ENCODE assay signal across 13 mouse cellular contexts in the genomic region with DNA sequence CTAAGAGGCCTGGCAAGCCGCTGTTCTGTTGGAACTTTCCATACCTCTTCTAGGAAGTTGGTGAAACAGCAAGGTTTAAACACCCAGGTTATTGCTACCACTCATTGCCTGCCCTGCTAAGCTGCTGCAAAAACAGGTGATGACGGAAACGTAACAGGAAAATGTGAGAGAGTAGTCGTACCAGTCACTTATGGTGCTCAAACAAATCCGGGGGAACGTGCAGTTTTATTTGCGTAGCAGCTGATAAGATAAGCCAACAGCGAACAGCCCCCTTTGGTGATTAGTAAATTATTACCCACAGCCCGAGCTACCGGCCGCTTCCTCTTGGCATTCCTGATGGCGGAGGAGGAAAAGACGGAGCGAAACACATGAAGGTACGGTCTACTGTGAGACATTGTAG. TPM values are rescaled to one million over a fixed set of nuclear protein-coding genes. Genes with fewer than 3 reads are reported as not detected.
DNase-seq lines count a peak whose midpoint lies in the region; ATAC-seq and TF ChIP-seq lines count a peak whose summit lies in the region.
"Had no signal": no experiment of that assay in that cellular context is flagged by ENCODE, and none has a peak within 500 bp of the region (broad histone marks: within the 10 kb centered on the region; RNA-seq: fewer than 3 reads in every experiment).

A gene (plus strand): TSS at position 330 of the 400 bp plus-strand sequence.

- H3K27me3 ChIP-seq in embryonic facial prominence, embryonic 14.5 days (replicated peaks; ENCODE audit: control insufficient read depth, insufficient read depth, low read length) = no peaks in the 10 kb centered on the region; the same call in 1 of the 2 replicates
- no peaks in the 10 kb centered on the region for H3K27me3 ChIP-seq in embryonic facial prominence, embryonic 10.5 days (replicated peaks; ENCODE audit: low read depth, poor library complexity, severe bottlenecking)
- H3K27me3 ChIP-seq in lung, embryonic 15.5 days = peaks cover 11% of the 10 kb centered on the region; the same call in 1 of the 2 replicates
- no peaks in the 10 kb centered on the region for H3K27me3 ChIP-seq in forebrain, embryonic 14.5 days (replicated peaks; ENCODE audit: control insufficient read depth, insufficient read depth, low read length)

- no peaks in the 10 kb centered on the region for H3K9me3 ChIP-seq in embryonic facial prominence, embryonic 14.5 days (ENCODE audit: control insufficient read depth, low read length)
- H3K9me3 ChIP-seq in embryonic facial prominence, embryonic 10.5 days = no peaks in the 10 kb centered on the region
- no peaks in the 10 kb centered on the region for H3K9me3 ChIP-seq in lung, embryonic 15.5 days
- H3K9me3 ChIP-seq in forebrain, embryonic 14.5 days (replicated peaks; ENCODE audit: control insufficient read depth, low read length) = no peaks in the 10 kb centered on the region

- no peak for DNase-seq in embryonic facial prominence, embryonic 14.5 days (ENCODE audit: low spot score)
- DNase-seq in embryonic facial prominence, embryonic 10.5 days (ENCODE audit: low spot score) = no peak
- DNase-seq in lung, adult 2 months = peak; percentile 7
- no peak for DNase-seq in lung, postnatal 14 days
- no peak for DNase-seq in left cerebral cortex, adult 8-10 months (ENCODE audit: low spot score in 2 of 2)
- no peak for DNase-seq in forebrain, embryonic 14.5 days (ENCODE audit: low spot score)
- no peak for DNase-seq in right cerebral cortex, postnatal 4 days
- DNase-seq: cerebellum, adult 11-12 months; left cerebral cortex, postnatal 4 days; thymus, adult 18-20 months had no signal

- 71% methylated on average over 15 of the region's 15 CpGs for WGBS in embryonic facial prominence, embryonic 14.5 days
- WGBS in embryonic facial prominence, embryonic 10.5 days = 84% methylated on average over 15 of the region's 15 CpGs
- WGBS in lung, adult 2 months = 21% methylated on average over 15 of the region's 15 CpGs
- WGBS in lung, embryonic 15.5 days = 13% methylated on average over 15 of the region's 15 CpGs
- 91% methylated on average over 15 of the region's 15 CpGs for WGBS in forebrain, embryonic 14.5 days

- no peak within 1 kb of the TSS for H3K4me3 ChIP-seq in embryonic facial prominence, embryonic 14.5 days (ENCODE audit: low read depth, low read length)
- H3K4me3 ChIP-seq in embryonic facial prominence, embryonic 10.5 days = no peak within 1 kb of the TSS
- H3K4me3 ChIP-seq in lung, adult 2 months (replicated peaks; ENCODE audit: extremely low read depth, low read depth, low read length) = peak within 1 kb of the TSS; percentile 4
- peak within 1 kb of the TSS; percentile 23 for H3K4me3 ChIP-seq in lung, embryonic 15.5 days
- no peak within 1 kb of the TSS for H3K4me3 ChIP-seq in forebrain, embryonic 14.5 days (ENCODE audit: low read depth, low read length)
- H3K4me3 ChIP-seq: layer of hippocampus, adult 2 months had no signal

- no peaks in the 10 kb centered on the region for H3K36me3 ChIP-seq in embryonic facial prominence, embryonic 14.5 days (ENCODE audit: control insufficient read depth, insufficient read depth, low read length)
- no peaks in the 10 kb centered on the region for H3K36me3 ChIP-seq in embryonic facial prominence, embryonic 10.5 days (replicated peaks)
- no peaks in the 10 kb centered on the region for H3K36me3 ChIP-seq in lung, embryonic 15.5 days
- H3K36me3 ChIP-seq in forebrain, embryonic 14.5 days (ENCODE audit: control insufficient read depth, insufficient read depth, low read length) = no peaks in the 10 kb centered on the region

- no peak within 1 kb of the TSS for H3K27ac ChIP-seq in embryonic facial prominence, embryonic 14.5 days (replicated peaks; ENCODE audit: low read depth, low read length)
- H3K27ac ChIP-seq in embryonic facial prominence, embryonic 10.5 days (replicated peaks) = no peak within 1 kb of the TSS
- H3K27ac ChIP-seq in lung, embryonic 15.5 days = no peak within 1 kb of the TSS
- H3K27ac ChIP-seq in forebrain, embryonic 14.5 days (ENCODE audit: low read depth, low read length) = no peak within 1 kb of the TSS
- H3K27ac ChIP-seq: layer of hippocampus, adult 2 months had no signal

- peak within 1 kb of the TSS; percentile 19; the same call in 1 of the 2 replicates for H3K4me2 ChIP-seq in embryonic facial prominence, embryonic 14.5 days (ENCODE audit: low read depth, low read length)
- H3K4me2 ChIP-seq in lung, embryonic 15.5 days = peak within 1 kb of the TSS; percentile 46
- H3K4me2 ChIP-seq in forebrain, embryonic 14.5 days (ENCODE audit: low read length) = no peak within 1 kb of the TSS

- ATAC-seq in embryonic facial prominence, embryonic 14.5 days (ENCODE audit: low read depth) = no peak
- ATAC-seq in lung, embryonic 15.5 days (ENCODE audit: borderline replicate concordance, extremely low read depth, low FRiP score, low TSS enrichment) = peak; percentile 84
- ATAC-seq in forebrain, embryonic 14.5 days = no peak

- H3K4me1 ChIP-seq in embryonic facial prominence, embryonic 14.5 days (ENCODE audit: control insufficient read depth, insufficient read depth, low read length) = no peaks in the 10 kb centered on the region
- peaks cover 13% of the 10 kb centered on the region; the same call in 1 of the 2 replicates for H3K4me1 ChIP-seq in embryonic facial prominence, embryonic 10.5 days
- H3K4me1 ChIP-seq in lung, adult 2 months (ENCODE audit: control insufficient read depth, insufficient read depth, low read length) = no peaks in the 10 kb centered on the region
- H3K4me1 ChIP-seq in lung, embryonic 15.5 days = no peaks in the 10 kb centered on the region
- no peaks in the 10 kb centered on the region for H3K4me1 ChIP-seq in forebrain, embryonic 14.5 days (ENCODE audit: control insufficient read depth, insufficient read depth, low read length)

- no peak for TF ChIP-seq POLR2A in lung, adult 2 months (IDR thresholded peaks at IDR 0.05; ENCODE audit: borderline replicate concordance, extremely low read depth, low read depth, low read length)

- H3K9ac ChIP-seq in embryonic facial prominence, embryonic 14.5 days (ENCODE audit: low read depth, low read length) = no peak within 1 kb of the TSS
- no peak within 1 kb of the TSS for H3K9ac ChIP-seq in lung, embryonic 15.5 days
- no peak within 1 kb of the TSS for H3K9ac ChIP-seq in forebrain, embryonic 14.5 days (ENCODE audit: low read length)

- TF ChIP-seq CTCF in lung, adult 2 months (IDR thresholded peaks at IDR 0.05; ENCODE audit: insufficient read depth, low read length) = no peak

RNA-seq across cellular contexts. Expression of the gene that starts here (rescaled TPM):
- polyA plus RNA-seq in embryonic facial prominence, embryonic 14.5 days (2014; fragmentation: Nextera tagmentation; extraction: Ambion mirVana) = 0.83 and 0.89 TPM in 2 replicates
- 0.08 and 0.25 TPM in 2 replicates for polyA plus RNA-seq in embryonic facial prominence, embryonic 10.5 days (2016; fragmentation: Nextera tagmentation; extraction: Ambion mirVana)
- 0.50 and 0.91 TPM in 2 replicates for polyA plus RNA-seq in lung, adult 2 months (2012; rRNA removed)
- polyA plus RNA-seq in lung, embryonic 15.5 days (2015; fragmentation: Nextera tagmentation; extraction: Ambion mirVana) = 1.7 and 1.9 TPM in 2 replicates
- total RNA-seq in left cerebral cortex, adult 8-10 months (2022) = under 1 TPM in 3 of 4 experiments, not detected in 1; 0.11 to 0.26 (median 0.12) TPM
- 0.10 TPM in 1 of 2 replicates, not detected in the other for polyA plus RNA-seq in forebrain, embryonic 14.5 days (2014; fragmentation: Nextera tagmentation; extraction: Ambion mirVana)
- total RNA-seq: ES-E14 had no signal

Comparison
In these comparisons a context has a peak if more than half of its experiments do, and no peak if none do; other contexts are left out.
1. Peak in DNase-seq and H3K4me3 ChIP-seq in lung, adult 2 months; RNA of the gene not detected or under 1 TPM.